Mouse (Mus musculus): ENCODE measurements at regions not wholly inside any gene's neighbourhood (a gene's known extent, or its start where the extent isn't known, plus 50 kb on each side); places are given as distances from the start of the nearest gene placed in this dataset.

DNA sequence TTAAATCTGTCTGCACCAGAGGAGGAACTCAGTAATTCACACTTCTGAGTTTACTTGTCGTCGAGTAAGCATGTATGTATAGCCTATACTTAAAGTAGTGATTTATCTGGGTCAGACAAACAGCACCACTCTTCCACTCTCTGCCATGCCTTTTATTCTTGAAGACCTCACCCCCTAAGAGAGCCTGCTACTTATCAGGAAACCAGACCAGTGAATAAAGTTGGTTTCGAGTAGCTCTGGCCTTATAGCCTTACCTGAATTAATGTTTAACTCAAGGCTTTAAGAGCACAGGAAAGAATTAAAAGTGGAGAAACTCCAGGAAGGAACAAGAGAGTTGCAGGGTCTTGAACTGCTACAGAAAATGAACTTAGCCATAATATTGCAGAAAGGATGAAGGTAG, 398.1 kb downstream of the Lmo4 start:
- Histone ChIP-seq H3K9me3 (replicated peaks) (no peaks in the 10 kb centered on the region), H3K4me2 (replicated peaks) (no peak overlapping the region), H3K4me1 (no peaks in the 10 kb centered on the region), H3K27me3 (no peaks in the 10 kb centered on the region), H3K4me3 (no peak overlapping the region), H3K27ac (no peak overlapping the region), H3K36me3 (no peaks in the 10 kb centered on the region), H3K9ac (no peak overlapping the region)
- ATAC-seq (ENCODE audit: low FRiP score): no peak
- 85% methylated on average over 3 of the region's 3 CpGs for WGBS

DNA sequence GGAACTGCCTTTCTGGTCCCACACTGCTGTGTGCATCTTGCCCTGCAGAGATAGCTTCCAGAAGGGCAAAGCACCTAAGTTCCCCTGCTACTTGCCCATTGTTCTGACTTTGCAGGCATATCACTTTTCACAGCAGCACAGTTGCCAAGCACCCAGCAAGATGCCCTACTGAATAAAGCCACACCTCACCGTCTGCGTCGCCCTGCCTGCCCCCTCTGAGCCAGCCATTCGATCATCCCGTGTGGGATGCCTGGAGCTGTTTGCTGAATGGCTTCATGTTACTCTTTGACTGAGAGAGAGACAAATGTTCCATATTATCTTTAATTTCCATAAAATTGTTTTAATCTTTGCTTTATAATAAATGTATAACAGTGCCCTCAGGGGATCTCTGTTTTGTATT, 407.2 kb downstream of the Lmo4 start:
- Histone ChIP-seq H3K9ac (no peak overlapping the region), H3K9me3 (replicated peaks) (no peaks in the 10 kb centered on the region), H3K4me2 (replicated peaks) (no peak overlapping the region), H3K27me3 (no peaks in the 10 kb centered on the region), H3K36me3 (no peaks in the 10 kb centered on the region), H3K4me3 (no peak overlapping the region), H3K4me1 (peaks cover 4% of the 10 kb centered on the region; the same call in 1 of the 2 replicates), H3K27ac (no peak overlapping the region)
- WGBS: 33% methylated on average over 5 of the region's 5 CpGs
- no peak for ATAC-seq (ENCODE audit: low FRiP score)

DNA sequence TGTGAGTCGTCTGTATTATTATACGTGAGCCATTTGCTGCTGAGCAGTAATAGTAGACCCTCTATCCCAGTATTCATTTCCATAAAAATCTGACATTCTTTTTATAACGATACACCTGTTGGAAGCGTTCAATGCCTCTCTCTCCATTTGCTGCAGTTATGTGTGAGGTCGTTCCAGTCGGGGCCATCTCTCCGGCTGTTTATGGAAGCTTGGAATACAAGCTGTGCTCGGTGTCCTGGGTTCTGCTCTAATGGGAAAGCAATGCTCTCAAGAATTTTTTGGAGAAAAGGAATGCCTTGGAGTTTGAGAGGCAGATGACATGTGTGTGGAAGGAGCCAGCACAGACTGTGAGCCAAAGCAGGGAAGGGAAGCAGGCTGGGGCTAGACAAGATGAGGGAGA, 414.1 kb downstream of the Lmo4 start:
- no peaks in the 10 kb centered on the region for H3K9me3 ChIP-seq (replicated peaks)
- no peak for ATAC-seq (ENCODE audit: low FRiP score)
- H3K4me1 ChIP-seq: no peaks in the 10 kb centered on the region
- 84% methylated on average over 8 of the region's 8 CpGs for WGBS
- no peak overlapping the region for H3K4me2 ChIP-seq (replicated peaks)
- H3K4me3 ChIP-seq: no peak overlapping the region
- H3K27me3 ChIP-seq: no peaks in the 10 kb centered on the region
- no peaks in the 10 kb centered on the region for H3K36me3 ChIP-seq
- no peak overlapping the region for H3K9ac ChIP-seq
- H3K27ac ChIP-seq: no peak overlapping the region

DNA sequence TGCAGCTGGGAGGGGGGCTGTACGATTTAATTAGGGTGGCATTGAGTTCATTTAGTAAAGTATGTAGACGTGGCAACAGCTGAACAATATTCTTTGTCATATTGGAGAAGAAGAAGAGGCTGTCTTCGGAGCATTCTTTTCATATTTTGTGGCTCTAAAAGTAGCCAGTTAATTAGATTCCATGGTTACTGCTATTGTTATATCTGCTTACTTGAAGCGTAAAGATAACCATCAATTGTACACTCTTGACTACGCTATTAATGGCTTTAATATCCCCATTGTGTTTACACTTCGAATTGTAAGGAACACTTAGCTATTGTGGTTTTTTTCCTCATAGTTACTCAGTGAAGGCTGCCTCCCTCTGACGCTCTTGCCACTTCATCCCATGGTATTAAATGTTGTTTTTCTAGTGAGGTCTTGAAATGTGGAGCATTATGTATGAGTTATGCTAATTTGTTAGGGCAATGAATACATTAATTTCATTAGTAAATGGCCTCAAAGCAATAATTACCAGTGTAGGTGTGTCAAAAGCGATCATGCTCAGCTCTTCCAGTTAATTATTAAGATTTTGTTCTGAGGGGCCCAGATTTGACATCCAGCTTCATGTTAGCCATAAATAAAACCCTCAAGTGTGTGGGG, 415.0 kb downstream of the Lmo4 start:
- Histone ChIP-seq H3K9ac (no peak overlapping the region), H3K4me2 (replicated peaks) (no peak overlapping the region), H3K36me3 (no peaks in the 10 kb centered on the region), H3K27ac (no peak overlapping the region), H3K4me1 (no peaks in the 10 kb centered on the region), H3K27me3 (no peaks in the 10 kb centered on the region), H3K9me3 (replicated peaks) (no peaks in the 10 kb centered on the region), H3K4me3 (no peak overlapping the region)
- no peak for ATAC-seq (ENCODE audit: low FRiP score)
- 42% methylated on average over 8 of the region's 8 CpGs for WGBS

DNA sequence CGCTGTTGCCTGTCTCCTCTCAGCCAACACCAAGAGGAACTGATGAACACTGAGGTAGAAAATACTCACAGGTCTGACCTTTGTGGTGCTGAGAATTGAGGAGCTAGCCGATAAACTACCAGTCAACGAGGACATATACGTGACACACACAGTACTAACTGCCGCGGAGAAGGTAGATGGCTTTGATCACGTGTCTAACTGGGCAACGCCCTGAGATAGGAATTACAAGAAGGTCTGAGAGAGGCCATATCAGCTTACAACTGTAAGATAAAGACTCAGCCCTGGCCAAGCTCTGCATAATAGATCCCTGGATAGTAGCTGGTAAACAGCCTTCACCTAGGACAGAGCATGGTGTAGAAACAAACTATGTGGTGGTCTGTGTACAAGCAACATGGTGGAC, 418.1 kb downstream of the Lmo4 start:
- 95% methylated on average over 8 of the region's 8 CpGs for WGBS
- no peak overlapping the region for H3K9ac ChIP-seq
- no peak overlapping the region for H3K27ac ChIP-seq
- H3K4me1 ChIP-seq: 0 out of 2 replicates have a peak, but pooled peaks cover 3% of the 10 kb centered on the region
- no peaks in the 10 kb centered on the region for H3K36me3 ChIP-seq
- ATAC-seq (ENCODE audit: low FRiP score): no peak
- H3K4me3 ChIP-seq: no peak overlapping the region
- no peaks in the 10 kb centered on the region for H3K9me3 ChIP-seq (replicated peaks)
- no peak overlapping the region for H3K4me2 ChIP-seq (replicated peaks)
- H3K27me3 ChIP-seq: no peaks in the 10 kb centered on the region

DNA sequence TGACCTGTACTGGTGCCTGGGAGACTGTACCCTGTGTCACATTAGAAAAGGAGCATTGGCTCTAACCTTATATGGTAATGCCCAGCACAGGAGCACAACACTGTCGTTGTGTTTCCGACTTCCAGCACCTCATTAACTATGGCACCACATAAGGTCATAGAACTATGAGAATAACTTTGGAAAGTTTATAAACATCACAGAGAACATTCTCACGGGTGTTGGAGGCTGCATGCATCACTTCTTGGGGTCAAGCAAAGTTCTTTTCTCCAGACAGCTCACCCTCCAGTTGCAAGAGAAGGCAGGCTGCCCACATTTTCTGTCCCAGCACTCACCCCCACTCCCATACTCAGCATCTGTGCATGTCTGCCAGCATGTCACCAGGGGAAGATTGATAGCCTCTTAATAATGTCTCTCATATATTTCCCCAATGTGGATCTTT, 420.6 kb downstream of the Lmo4 start:
- H3K4me2 ChIP-seq (replicated peaks): no peak overlapping the region
- no peak overlapping the region for H3K27ac ChIP-seq
- H3K4me3 ChIP-seq: no peak overlapping the region
- WGBS: 70% methylated on average over 3 of the region's 3 CpGs
- 0 out of 2 replicates have a peak, but pooled peaks cover 3% of the 10 kb centered on the region for H3K4me1 ChIP-seq
- no peaks in the 10 kb centered on the region for H3K9me3 ChIP-seq (replicated peaks)
- no peak overlapping the region for H3K9ac ChIP-seq
- ATAC-seq (ENCODE audit: low FRiP score): no peak
- H3K36me3 ChIP-seq: no peaks in the 10 kb centered on the region
- no peaks in the 10 kb centered on the region for H3K27me3 ChIP-seq

DNA sequence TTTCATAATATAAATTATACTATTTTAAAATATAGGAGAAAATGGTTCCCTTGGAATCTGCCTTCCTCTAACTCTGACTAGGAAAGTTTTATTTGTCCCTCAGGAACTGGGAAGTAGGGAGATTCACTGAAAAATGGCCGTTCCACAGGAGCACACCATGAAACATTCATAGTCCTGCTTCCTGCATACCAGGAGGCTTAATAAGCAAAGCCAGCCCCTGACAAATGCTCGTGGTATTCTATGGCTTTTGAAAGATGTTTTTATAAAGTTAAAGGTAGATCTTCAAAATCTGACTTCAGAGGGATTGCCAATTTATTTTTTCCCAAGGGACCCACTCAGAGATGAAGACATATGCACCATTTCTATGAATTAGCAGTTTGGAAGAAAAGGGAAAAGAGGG, 426.9 kb downstream of the Lmo4 start:
- no peaks in the 10 kb centered on the region for H3K4me1 ChIP-seq
- H3K4me2 ChIP-seq (replicated peaks): no peak overlapping the region
- no peaks in the 10 kb centered on the region for H3K36me3 ChIP-seq
- H3K9ac ChIP-seq: no peak overlapping the region
- no peak for ATAC-seq (ENCODE audit: low FRiP score)
- H3K27me3 ChIP-seq: no peaks in the 10 kb centered on the region
- H3K27ac ChIP-seq: no peak overlapping the region
- H3K9me3 ChIP-seq (replicated peaks): no peaks in the 10 kb centered on the region
- no peak overlapping the region for H3K4me3 ChIP-seq
- WGBS: 71% methylated on average over 2 of the region's 2 CpGs

DNA sequence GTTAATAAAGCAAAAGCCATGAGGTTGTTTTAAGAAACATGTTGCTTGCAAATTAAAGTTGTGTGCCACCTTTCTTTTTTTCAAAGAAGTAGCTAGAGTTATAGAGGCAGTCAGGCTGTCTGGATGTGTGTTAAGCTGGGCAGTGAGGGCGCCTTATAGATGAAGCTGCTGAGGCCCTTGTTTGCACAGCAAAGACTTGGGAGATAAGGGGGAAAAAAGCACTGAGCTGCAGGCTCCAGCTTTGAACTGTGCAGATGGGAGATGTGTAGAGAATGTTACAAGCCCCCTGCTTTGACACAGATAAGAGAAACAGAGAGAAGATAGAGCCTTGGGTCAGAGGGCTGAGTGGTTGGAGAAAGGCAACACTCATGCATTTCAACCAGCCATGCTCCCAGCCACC, 445.7 kb downstream of the Lmo4 start:
- no peak for ATAC-seq (ENCODE audit: low FRiP score)
- WGBS: 90% methylated on average over 1 of the region's 1 CpGs
- Histone ChIP-seq H3K4me2 (replicated peaks) (no peak overlapping the region), H3K9me3 (replicated peaks) (no peaks in the 10 kb centered on the region), H3K36me3 (no peaks in the 10 kb centered on the region), H3K4me3 (no peak overlapping the region), H3K4me1 (no peaks in the 10 kb centered on the region), H3K27me3 (no peaks in the 10 kb centered on the region), H3K9ac (no peak overlapping the region), H3K27ac (no peak overlapping the region)

DNA sequence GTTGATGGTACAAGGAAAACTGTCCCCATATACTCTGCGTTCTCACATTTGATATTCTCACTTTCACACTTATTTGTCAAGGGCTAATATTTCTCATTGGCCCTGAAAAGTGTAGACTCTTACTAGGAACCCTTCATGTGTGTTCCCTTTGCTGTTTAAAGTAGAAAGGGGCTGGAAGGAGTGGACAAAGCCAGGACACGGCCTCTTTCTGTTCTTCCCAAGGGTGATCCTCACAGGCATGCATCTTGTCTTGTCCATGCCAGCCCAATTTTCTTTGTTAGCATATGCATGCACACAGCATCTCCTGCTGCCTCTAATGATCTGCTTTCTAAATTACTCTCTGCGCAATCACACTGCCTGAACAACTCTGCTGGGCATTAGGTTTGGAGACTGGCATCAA, 451.8 kb downstream of the Lmo4 start:
- ATAC-seq (ENCODE audit: low FRiP score): no peak
- no peak overlapping the region for H3K9ac ChIP-seq
- no peaks in the 10 kb centered on the region for H3K9me3 ChIP-seq (replicated peaks)
- H3K4me3 ChIP-seq: no peak overlapping the region
- H3K4me1 ChIP-seq: no peaks in the 10 kb centered on the region
- no peak overlapping the region for H3K4me2 ChIP-seq (replicated peaks)
- H3K27ac ChIP-seq: no peak overlapping the region
- WGBS: 92% methylated on average over 3 of the region's 3 CpGs
- no peaks in the 10 kb centered on the region for H3K36me3 ChIP-seq
- no peaks in the 10 kb centered on the region for H3K27me3 ChIP-seq

DNA sequence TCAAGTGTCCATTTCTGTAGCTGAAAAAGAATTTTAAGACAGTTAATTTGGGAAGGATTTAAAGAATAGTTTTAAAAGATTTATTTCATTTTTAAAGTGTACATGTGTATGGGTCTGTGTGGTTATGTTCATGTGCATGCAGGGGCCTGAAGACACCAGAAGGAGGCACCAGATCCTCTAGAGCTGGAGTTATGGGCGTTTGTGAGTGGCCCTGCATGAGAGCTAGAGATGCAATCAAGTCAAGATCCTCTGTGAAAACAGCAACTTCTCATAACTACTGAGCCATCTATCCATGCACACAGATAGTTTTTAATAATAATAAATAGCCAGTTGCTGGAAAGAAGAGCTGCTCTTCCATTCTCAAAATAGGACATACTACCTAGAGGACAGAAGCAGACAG, 452.4 kb downstream of the Lmo4 start:
- WGBS: 70% methylated on average over 1 of the region's 1 CpGs
- Histone ChIP-seq H3K27me3 (no peaks in the 10 kb centered on the region), H3K4me3 (no peak overlapping the region), H3K9me3 (replicated peaks) (no peaks in the 10 kb centered on the region), H3K4me1 (no peaks in the 10 kb centered on the region), H3K27ac (no peak overlapping the region), H3K36me3 (no peaks in the 10 kb centered on the region), H3K4me2 (replicated peaks) (no peak overlapping the region), H3K9ac (no peak overlapping the region)
- no peak for ATAC-seq (ENCODE audit: low FRiP score)

DNA sequence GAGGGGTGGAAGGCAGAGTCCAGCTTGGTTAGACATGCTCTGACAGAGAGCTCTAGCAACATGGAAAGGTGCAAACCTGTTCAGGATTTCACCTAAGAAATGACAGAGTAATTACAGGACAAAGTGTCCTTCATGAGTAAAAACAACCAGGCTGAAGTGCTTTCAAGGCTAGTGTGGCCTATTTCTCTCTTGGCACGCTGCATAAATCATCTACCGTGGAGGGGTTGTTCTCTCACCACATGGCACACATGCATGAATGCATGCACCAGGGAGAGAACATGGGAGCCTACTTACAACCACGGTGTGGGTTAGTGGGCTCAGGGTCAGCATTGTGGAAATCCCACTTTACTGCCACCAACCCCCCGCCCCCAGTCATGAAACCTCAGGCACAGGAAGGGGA, 454.9 kb downstream of the Lmo4 start:
- no peaks in the 10 kb centered on the region for H3K4me1 ChIP-seq
- 82% methylated on average over 4 of the region's 4 CpGs for WGBS
- no peaks in the 10 kb centered on the region for H3K9me3 ChIP-seq (replicated peaks)
- no peak overlapping the region for H3K9ac ChIP-seq
- no peak overlapping the region for H3K4me2 ChIP-seq (replicated peaks)
- H3K27me3 ChIP-seq: no peaks in the 10 kb centered on the region
- ATAC-seq (ENCODE audit: low FRiP score): no peak
- no peaks in the 10 kb centered on the region for H3K36me3 ChIP-seq
- no peak overlapping the region for H3K4me3 ChIP-seq
- no peak overlapping the region for H3K27ac ChIP-seq

DNA sequence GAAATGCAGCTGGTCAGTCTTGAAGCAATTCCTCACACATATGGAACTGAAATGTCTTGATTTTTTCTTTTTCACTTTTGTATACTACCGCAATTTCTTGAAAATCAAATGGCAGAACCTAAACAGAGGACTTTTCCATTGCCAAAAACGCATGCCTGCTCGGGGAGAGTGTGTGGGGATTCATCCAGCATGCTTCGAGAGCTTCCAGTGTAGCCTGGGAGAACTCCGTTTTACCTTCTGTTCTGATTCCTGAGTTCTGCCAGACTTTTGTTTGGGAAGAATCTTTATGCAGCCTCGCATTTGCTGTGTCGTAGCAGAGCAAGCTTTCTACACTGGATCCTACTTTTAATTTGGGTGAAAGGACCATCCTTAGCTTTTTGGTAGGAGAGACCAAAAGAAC, 461.4 kb downstream of the Lmo4 start:
- Histone ChIP-seq H3K36me3 (no peaks in the 10 kb centered on the region), H3K27me3 (no peaks in the 10 kb centered on the region), H3K27ac (no peak overlapping the region), H3K4me1 (no peaks in the 10 kb centered on the region), H3K9ac (no peak overlapping the region), H3K4me2 (replicated peaks) (no peak overlapping the region), H3K9me3 (replicated peaks) (no peaks in the 10 kb centered on the region), H3K4me3 (no peak overlapping the region)
- 81% methylated on average over 7 of the region's 7 CpGs for WGBS
- ATAC-seq (ENCODE audit: low FRiP score): no peak

DNA sequence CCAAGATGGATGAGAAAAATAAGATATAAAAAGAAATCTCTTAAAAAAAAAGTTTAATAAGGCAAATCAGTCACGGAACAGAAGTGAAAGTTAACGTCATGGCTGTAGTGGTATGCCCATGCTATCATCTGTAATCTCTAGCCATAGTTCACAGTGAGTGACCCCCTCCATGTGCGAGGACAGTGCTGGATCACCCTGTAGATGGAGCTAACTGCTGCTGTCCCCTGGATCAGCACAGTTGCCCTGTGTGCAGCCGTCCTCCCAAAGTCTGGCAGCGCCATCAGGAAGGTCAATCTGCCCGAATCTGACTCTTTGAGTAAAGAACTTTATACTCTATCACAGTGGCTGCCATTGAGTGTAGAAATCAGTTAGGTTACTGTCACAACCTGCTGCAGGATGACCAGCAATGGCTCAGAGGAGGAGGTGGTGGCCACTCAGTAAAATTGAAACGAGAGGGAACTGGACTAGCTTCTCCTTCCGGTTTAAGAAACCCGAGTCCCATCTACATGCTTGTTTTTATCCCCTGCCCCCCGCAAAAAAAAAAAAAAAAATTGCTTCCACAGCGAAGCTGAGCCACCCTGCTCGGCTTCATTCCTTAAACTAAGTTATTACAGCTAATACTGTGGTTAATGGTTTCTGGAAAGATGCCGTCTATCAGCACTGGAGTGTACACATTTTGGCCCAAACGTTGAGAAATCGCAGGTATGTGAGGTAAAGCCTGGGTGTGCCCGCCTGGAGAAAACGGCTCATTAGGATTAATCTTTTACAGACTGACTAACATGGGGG, 462.0 kb downstream of the Lmo4 start:
- Histone ChIP-seq H3K9ac (no peak overlapping the region), H3K36me3 (no peaks in the 10 kb centered on the region), H3K27ac (no peak overlapping the region), H3K9me3 (replicated peaks) (no peaks in the 10 kb centered on the region), H3K4me1 (no peaks in the 10 kb centered on the region), H3K27me3 (no peaks in the 10 kb centered on the region), H3K4me2 (replicated peaks) (no peak overlapping the region), H3K4me3 (no peak overlapping the region)
- WGBS: 74% methylated on average over 17 of the region's 17 CpGs
- ATAC-seq (ENCODE audit: low FRiP score): no peak

Measured in hindbrain, embryonic 12.5 days (tissue).